Mouse (Mus musculus) embryonic facial prominence, embryonic 15.5 days (tissue): ENCODE measurements around the gene Rlf. TPM values are rescaled to one million over a fixed set of nuclear protein-coding genes. Genes with fewer than 3 reads are reported as not detected.

Experiments
- ATAC-seq: fragments of 200-750 bp; cut with Nextera tagmentation; 2 replicates; pipeline ENCODE4 v1.8.0; 2017; ENCODE audit warnings: low read depth, moderate TSS enrichment; ENCODE audit not compliant: insufficient number of reproducible peaks, low FRiP score, low TSS enrichment
- H3K27ac ChIP-seq: fragments of 300-500 bp; sonication (generic); replicated peaks from 2 replicates; pipeline ENCODE4 v1.5.1; 2015; ENCODE audit warnings: mild to moderate bottlenecking, inconsistent platforms
- H3K27me3 ChIP-seq: fragments of 300-500 bp; sonication (generic); 2 replicates; pipeline ENCODE4 v1.6.1; 2015; ENCODE audit warnings: inconsistent platforms
- H3K36me3 ChIP-seq: fragments of 300-500 bp; sonication (generic); 2 replicates; pipeline ENCODE4 v1.6.1; 2015; ENCODE audit warnings: mild to moderate bottlenecking, inconsistent platforms
- H3K4me1 ChIP-seq: fragments of 300-500 bp; sonication (generic); 2 replicates; pipeline ENCODE4 v1.6.1; 2015; ENCODE audit warnings: inconsistent platforms
- H3K4me2 ChIP-seq: fragments of 300-500 bp; sonication (generic); replicated peaks from 2 replicates; pipeline ENCODE4 v1.6.1; 2015; ENCODE audit warnings: mild to moderate bottlenecking, inconsistent platforms
- H3K4me3 ChIP-seq: fragments of 300-500 bp; sonication (generic); replicated peaks from 2 replicates; pipeline ENCODE4 v1.5.1; 2015; ENCODE audit warnings: mild to moderate bottlenecking, inconsistent platforms
- H3K9ac ChIP-seq: fragments of 300-500 bp; sonication (generic); 2 replicates; pipeline ENCODE4 v1.6.1; 2015; ENCODE audit warnings: inconsistent platforms
- H3K9me3 ChIP-seq: fragments of 300-500 bp; sonication (generic); replicated peaks from 2 replicates; pipeline ENCODE4 v1.6.1; 2016; ENCODE audit warnings: inconsistent platforms
- WGBS: fragments of 180-500 bp; shearing (Covaris S2); methylation state at CpG from one replicate; pipeline ENCODE4 v1.1.7; 2015; 5-methylcytosine and 5-hydroxymethylcytosine counted together
- polyA plus RNA-seq: library from polyadenylated mRNA; unstranded; fragments of >200 nt; fragmentation: Nextera tagmentation; extraction: Ambion mirVana; gene quantifications from 2 replicates; pipeline ENCODE4 v1.2.1, GENCODE M21; 2015

Rlf gene
- polyA plus RNA-seq, 1 experiment from 2014 or later = 27.0 TPM

DNA sequence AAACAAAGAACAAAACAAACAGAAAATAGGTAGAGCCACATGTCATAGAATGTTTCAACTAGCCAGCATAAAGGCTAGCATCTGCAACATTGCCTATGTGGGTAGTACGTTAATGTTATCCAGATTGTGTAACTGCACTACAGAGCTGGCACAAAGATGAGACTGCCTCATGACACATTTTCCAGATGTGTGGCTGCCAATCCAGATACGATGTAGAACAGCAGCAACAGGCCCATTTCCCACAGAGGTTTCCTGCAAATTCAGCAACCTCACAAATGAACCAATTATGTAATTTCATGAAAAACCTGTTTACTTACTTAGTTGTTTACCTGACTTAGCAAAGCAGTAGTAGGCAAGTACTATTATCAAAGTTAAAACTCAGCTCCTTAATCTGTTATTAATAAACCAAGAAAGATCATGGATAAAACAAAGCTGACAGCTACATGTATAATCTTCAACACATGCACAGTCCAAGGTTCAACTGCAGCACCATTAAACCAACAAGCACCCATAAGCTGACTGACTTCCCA is 51.3 kb downstream of the Rlf start:
- no peaks in the 10 kb centered on the region for H3K4me1 ChIP-seq
- no peak for ATAC-seq
- WGBS = 43% methylated on average over 2 of the region's 2 CpGs
- no peaks in the 10 kb centered on the region for H3K27me3 ChIP-seq
- peaks cover 38% of the 10 kb centered on the region for H3K36me3 ChIP-seq
- H3K4me2 ChIP-seq = no peak overlapping the region
- no peak overlapping the region for H3K9ac ChIP-seq
- H3K4me3 ChIP-seq = no peak overlapping the region
- H3K9me3 ChIP-seq = no peaks in the 10 kb centered on the region
- no peak overlapping the region for H3K27ac ChIP-seq

DNA sequence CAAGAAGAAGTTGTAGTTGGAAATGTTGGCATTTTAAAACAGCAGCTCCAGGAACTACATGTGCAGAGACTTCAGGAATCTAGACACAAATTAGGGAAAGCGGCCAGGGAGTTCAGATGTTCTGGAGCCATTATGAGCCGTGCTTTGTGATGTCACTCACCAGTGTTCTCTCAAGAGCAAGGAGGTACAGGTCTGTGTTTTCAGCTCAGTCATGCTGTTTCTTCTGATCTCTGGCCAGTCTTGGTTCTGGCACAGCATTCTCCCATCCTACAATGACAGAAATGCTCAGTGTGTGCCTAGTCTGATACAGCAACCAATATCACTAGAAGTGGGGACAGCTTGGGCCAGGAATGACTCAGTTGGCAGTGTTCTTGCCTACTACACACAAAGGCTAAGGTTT is 105.8 kb downstream of the Rlf start, which contains the start of gene Tmco2:
TSS of gene Tmco2 (minus strand) at position 101 of the 400 bp plus-strand sequence.
- no peak for ATAC-seq
- Histone ChIP-seq H3K4me3 (no peak within 1 kb of the TSS), H3K9me3 (no peaks in the 10 kb centered on the region), H3K4me1 (no peaks in the 10 kb centered on the region), H3K27me3 (no peaks in the 10 kb centered on the region), H3K4me2 (no peak within 1 kb of the TSS), H3K9ac (no peak within 1 kb of the TSS), H3K36me3 (no peaks in the 10 kb centered on the region), H3K27ac (no peak within 1 kb of the TSS)
- 83% methylated on average over 2 of the region's 2 CpGs for WGBS

DNA sequence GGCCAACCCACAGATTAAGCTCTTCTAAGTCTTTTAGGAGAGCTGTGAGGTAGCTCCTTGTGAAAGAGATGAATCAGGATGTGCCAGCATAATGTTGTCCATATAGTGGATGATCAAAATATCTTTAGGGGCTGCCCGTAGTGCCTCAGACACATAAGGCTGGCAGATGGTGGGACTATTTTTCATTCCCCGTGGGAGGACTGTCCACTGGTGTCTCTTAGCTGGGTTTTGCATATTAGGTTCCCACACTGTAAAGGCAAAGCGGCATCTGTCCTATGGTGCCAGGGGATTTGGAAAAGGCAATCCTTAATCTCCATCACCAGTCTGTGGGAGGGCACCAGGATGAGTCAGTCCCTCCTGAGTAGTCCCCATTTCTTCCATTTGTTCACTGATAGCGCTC is 111.6 kb downstream of the Rlf start:
- WGBS = 83% methylated on average over 4 of the region's 4 CpGs
- Histone ChIP-seq H3K4me3 (no peak overlapping the region), H3K9ac (no peak overlapping the region), H3K9me3 (no peaks in the 10 kb centered on the region), H3K36me3 (no peaks in the 10 kb centered on the region), H3K27me3 (no peaks in the 10 kb centered on the region), H3K4me1 (no peaks in the 10 kb centered on the region), H3K27ac (no peak overlapping the region), H3K4me2 (no peak overlapping the region)
- no peak for ATAC-seq

- H3K27me3 ChIP-seq = no peaks in the 10 kb centered on the region
- peaks cover 26% of the 10 kb centered on the region for H3K36me3 ChIP-seq
- under 1% methylated on average over 39 of the region's 39 CpGs for WGBS
- H3K4me3 ChIP-seq = peak within 1 kb of the TSS; percentile 79
- no peaks in the 10 kb centered on the region for H3K9me3 ChIP-seq
- peak within 1 kb of the TSS; percentile 67 for H3K4me2 ChIP-seq
- H3K27ac ChIP-seq = peak within 1 kb of the TSS; percentile 82
- H3K4me1 ChIP-seq = peaks cover 10% of the 10 kb centered on the region
- H3K9ac ChIP-seq = peak within 1 kb of the TSS; percentile 60
- ATAC-seq = peak; percentile 86
Measured at GRCm38 (mm10) chr4:121097650-121098378, 117.1 kb downstream of the Rlf start, which contains the start of gene Zmpste24. TSS of gene Zmpste24 (minus strand) at chr4:121098241.

Other genes with a start within 250 kb of the Rlf start
- 14.9 and 15.7 TPM in 2 replicates for gene Smap2, start 197.8 kb downstream of the Rlf start, polyA plus RNA-seq
- gene Col9a2, start 175.7 kb downstream of the Rlf start, polyA plus RNA-seq = 67.2 and 97.9 TPM in 2 replicates
- 27.6 and 27.8 TPM in 2 replicates for gene Zmpste24, start 116.8 kb downstream of the Rlf start, polyA plus RNA-seq
- not detected in 2 replicates for gene Tmco2, start 105.9 kb downstream of the Rlf start, polyA plus RNA-seq
- gene Gm12888, start 109.8 kb upstream of the Rlf start, polyA plus RNA-seq = not detected in 2 replicates
- gene Gm12886, start 208.0 kb upstream of the Rlf start, polyA plus RNA-seq = not detected in 2 replicates